Mouse (Mus musculus): ENCODE results near the gene Gm49336.

DNA sequence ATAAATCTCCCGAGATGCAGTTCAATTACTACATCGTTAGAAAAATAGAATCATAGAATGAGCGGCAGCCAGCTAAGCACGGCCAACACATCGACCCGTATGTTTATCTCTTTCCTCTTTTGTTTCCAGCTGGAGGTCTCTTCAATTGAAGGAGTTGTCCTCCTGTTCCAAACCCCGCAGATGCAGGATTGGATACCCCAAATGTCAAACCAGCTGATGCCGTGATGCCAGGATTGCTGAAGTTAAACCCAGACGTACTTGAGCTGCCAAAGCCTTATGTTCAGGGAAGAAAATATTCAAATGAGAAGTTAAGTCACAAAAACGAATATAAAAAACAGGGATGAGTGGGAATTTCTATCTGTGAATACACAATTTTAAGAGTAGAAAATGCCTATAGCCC, 31.4 kb downstream of the Gm49336 start:
- TF ChIP-seq TBP (conservative IDR thresholded peaks at IDR 0.05; ENCODE audit: low read depth, low read length) (no peak), CTCF (conservative IDR thresholded peaks at IDR 0.05 in 1 of 2, IDR thresholded peaks at IDR 0.05 in 1 of 2; ENCODE audit: low read depth in 2 of 2, low read length in 2 of 2) (no peak)
